Mouse (Mus musculus) thymus, adult 2 months (tissue): ENCODE results near the gene Trpv2. TPM values are rescaled to one million over a fixed set of nuclear protein-coding genes. Genes with fewer than 3 reads are reported as not detected.

Experiments
- DNase-seq: peaks from one replicate; pipeline ENCODE4 v3.0.0; 2021
- H3K27ac ChIP-seq: fragments of 200-500 bp; 2 replicates; pipeline ENCODE4 v1.5.1; 2012; ENCODE audit warnings: low read length, control low read depth; ENCODE audit not compliant: control insufficient read depth, insufficient read depth
- H3K27me3 ChIP-seq: fragments of 200-500 bp; 2 replicates; pipeline ENCODE4 v1.6.1; 2012; ENCODE audit warnings: mild to moderate bottlenecking, low read length, moderate library complexity, mixed read lengths; ENCODE audit not compliant: control insufficient read depth, insufficient read depth
- H3K36me3 ChIP-seq: fragments of 200-500 bp; 2 replicates; pipeline ENCODE4 v1.6.1; 2012; ENCODE audit warnings: mild to moderate bottlenecking, low read length, moderate library complexity; ENCODE audit not compliant: control insufficient read depth, insufficient read depth
- H3K4me1 ChIP-seq: fragments of 200-500 bp; replicated peaks from 2 replicates; pipeline ENCODE4 v1.6.1; 2012; ENCODE audit warnings: low read length; ENCODE audit not compliant: control insufficient read depth, insufficient read depth
- H3K4me3 ChIP-seq: fragments of 200-500 bp; 2 replicates; pipeline ENCODE4 v1.5.1; 2012; ENCODE audit warnings: mild to moderate bottlenecking, low read length, control low read depth, moderate library complexity; ENCODE audit not compliant: control insufficient read depth, insufficient read depth
- CTCF ChIP-seq: fragments of 200-500 bp; IDR thresholded peaks from 2 replicates; pipeline ENCODE4 v1.5.1; 2012; ENCODE audit warnings: mild to moderate bottlenecking, control low read depth, low read length, moderate library complexity, borderline replicate concordance; ENCODE audit not compliant: control insufficient read depth, poor library complexity, insufficient read depth; ENCODE audit errors: extremely low read depth
- POLR2A ChIP-seq: fragments of 200-500 bp; IDR thresholded peaks from 2 replicates; pipeline ENCODE4 v1.6.1; 2012; ENCODE audit warnings: mild to moderate bottlenecking, low read length, control low read depth, moderate library complexity; ENCODE audit not compliant: control insufficient read depth, poor library complexity, insufficient read depth; ENCODE audit errors: extremely low read depth
- WGBS: fragments of 180-500 bp; shearing (Covaris S2); methylation state at CpG from one replicate; pipeline ENCODE4 v1.1.7; 2018; 5-methylcytosine and 5-hydroxymethylcytosine counted together
- polyA plus RNA-seq: library from polyadenylated mRNA; depleted of rRNA; stranded (reverse); fragments of >200 nt; gene quantifications from 2 replicates; pipeline ENCODE4 v1.2.3, GENCODE M21; 2012

The Trpv2 gene
- polyA plus RNA-seq, 1 experiment = 96.0 TPM

- H3K4me3 ChIP-seq = peak overlapping the region; percentile 66
- TF ChIP-seq CTCF (peak; percentile 70; the same call in 1 of the 2 replicates), POLR2A (peak; percentile 100)
- peaks cover 13% of the 10 kb centered on the region for H3K4me1 ChIP-seq
- peaks cover 38% of the 10 kb centered on the region for H3K36me3 ChIP-seq
- WGBS = under 1% methylated on average over 58 of the region's 58 CpGs
- H3K27me3 ChIP-seq = no peaks in the 10 kb centered on the region
- peak overlapping the region; percentile 62 for H3K27ac ChIP-seq
- DNase-seq = peak; percentile 99
Measured at GRCm38 (mm10) chr11:62602619-62603311, 28.5 kb downstream of the Trpv2 start.

- DNase-seq = peak; percentile 22
- Histone ChIP-seq H3K4me1 (peaks cover 8% of the 10 kb centered on the region), H3K27ac (peak overlapping the region; percentile 62), H3K36me3 (peaks cover 38% of the 10 kb centered on the region), H3K27me3 (no peaks in the 10 kb centered on the region), H3K4me3 (peak overlapping the region; percentile 66)
- 1% methylated on average over 13 of the region's 13 CpGs for WGBS
- no peak for TF ChIP-seq POLR2A
- no peak for TF ChIP-seq CTCF
Measured at GRCm38 (mm10) chr11:62603312-62604056, 29.2 kb downstream of the Trpv2 start.

GRCm38 (mm10) chr11:62604123-62604706 lies 29.9 kb downstream of the Trpv2 start:
- no peak overlapping the region for H3K27ac ChIP-seq
- H3K4me3 ChIP-seq = no peak overlapping the region
- H3K27me3 ChIP-seq = no peaks in the 10 kb centered on the region
- DNase-seq = no peak
- no peak for TF ChIP-seq CTCF
- no peak for TF ChIP-seq POLR2A
- 49% methylated on average over 5 of the region's 5 CpGs for WGBS
- 0 out of 2 replicates have a peak, but pooled peaks cover 5% of the 10 kb centered on the region for H3K4me1 ChIP-seq
- peaks cover 38% of the 10 kb centered on the region for H3K36me3 ChIP-seq

GRCm38 (mm10) chr11:62604886-62605618 lies 30.8 kb downstream of the Trpv2 start:
- H3K4me3 ChIP-seq = no peak overlapping the region

GRCm38 (mm10) chr11:62605619-62606298 lies 31.5 kb downstream of the Trpv2 start:
- no peak for DNase-seq
- Histone ChIP-seq H3K36me3 (peaks cover 32% of the 10 kb centered on the region), H3K27me3 (no peaks in the 10 kb centered on the region), H3K4me1 (0 out of 2 replicates have a peak, but pooled peaks cover 5% of the 10 kb centered on the region), H3K4me3 (no peak overlapping the region), H3K27ac (no peak overlapping the region)
- 91% methylated on average over 10 of the region's 10 CpGs for WGBS
- TF ChIP-seq POLR2A (no peak), CTCF (no peak)

More at GRCm38 (mm10) chr11:62604886-62605618, 30.8 kb downstream of the Trpv2 start:
- peaks cover 32% of the 10 kb centered on the region for H3K36me3 ChIP-seq
- H3K27ac ChIP-seq = no peak overlapping the region
- TF ChIP-seq CTCF = no peak
- no peak for TF ChIP-seq POLR2A
- WGBS = 79% methylated on average over 3 of the region's 3 CpGs
- H3K27me3 ChIP-seq = no peaks in the 10 kb centered on the region
- H3K4me1 ChIP-seq = 0 out of 2 replicates have a peak, but pooled peaks cover 5% of the 10 kb centered on the region
- DNase-seq = no peak
